Mouse (Mus musculus) thymus, postnatal 36 days (tissue): ENCODE measurements around the gene Sgpp2.

Source experiments
- DNase-seq, 2 experiments: peaks; one replicate each; pipeline ENCODE4 v3.0.0; 2022; ENCODE audit warnings: mixed read lengths in 2 of 2

Gene Sgpp2

GRCm38 (mm10) chr1:78452544-78452943 is 142.4 kb downstream of the Sgpp2 start:
- no peak for DNase-seq

GRCm38 (mm10) chr1:78453886-78454285 is 143.7 kb downstream of the Sgpp2 start:
- no peak for DNase-seq

- DNase-seq, result no peak
Observed at GRCm38 (mm10) chr1:78454659-78455058, 144.5 kb downstream of the Sgpp2 start.
